8 mouse cellular contexts compared by ENCODE assay signal in genomic region chr4:135270476-135270875, GRCm38 (mm10). TPM values are rescaled to one million over a fixed set of nuclear protein-coding genes. Genes with fewer than 3 reads are reported as not detected.
DNase-seq lines count a peak whose midpoint lies in the region; ATAC-seq lines count a peak whose summit lies in the region.

No protein-coding gene starts in this region.

- intact Hi-C loops in gastrocnemius, postnatal 36 days (cut with DNase I), result loop anchor here (5.0 kb wide), 2 partner anchors 47 to 48 kb away; no protein-coding TSS in a partner anchor
- intact Hi-C loops in left cerebral cortex, postnatal 4 days (cut with DNase I), result loop anchor here (10.0 kb wide), 1 partner anchor 46 kb away; no protein-coding TSS in a partner anchor

- peak overlapping the region; percentile 61 for H3K4me2 ChIP-seq in lung, embryonic 15.5 days
- H3K4me2 ChIP-seq in forebrain, embryonic 11.5 days (ENCODE audit: low read depth, low read length, severe bottlenecking), result peak overlapping the region; percentile 59
- peak overlapping the region; percentile 64 for H3K4me2 ChIP-seq in limb, embryonic 12.5 days
- H3K4me2 ChIP-seq in neural tube, embryonic 15.5 days, result peak overlapping the region; percentile 79

- 0 out of 2 replicates have a peak overlapping the region, but pooled peaks have one; percentile 19 for H3K27ac ChIP-seq in lung, embryonic 15.5 days
- no peak overlapping the region for H3K27ac ChIP-seq in forebrain, embryonic 11.5 days (ENCODE audit: low read depth, low read length)
- H3K27ac ChIP-seq in limb, embryonic 12.5 days, result no peak overlapping the region; the same call in 1 of the 2 replicates
- no peak overlapping the region for H3K27ac ChIP-seq in neural tube, embryonic 15.5 days (replicated peaks)

- peak overlapping the region; percentile 96 for H3K4me3 ChIP-seq in lung, embryonic 15.5 days
- peak overlapping the region; percentile 92 for H3K4me3 ChIP-seq in forebrain, embryonic 11.5 days (ENCODE audit: low read depth, low read length)
- H3K4me3 ChIP-seq in limb, embryonic 12.5 days (replicated peaks), result peak overlapping the region; percentile 91
- peak overlapping the region; percentile 66 for H3K4me3 ChIP-seq in neural tube, embryonic 15.5 days (replicated peaks)

- ATAC-seq in lung, embryonic 15.5 days (ENCODE audit: borderline replicate concordance, extremely low read depth, low FRiP score, low TSS enrichment), result no peak
- ATAC-seq in forebrain, embryonic 11.5 days (replicated peaks; ENCODE audit: low FRiP score), result no peak
- no peak for ATAC-seq in limb, embryonic 12.5 days (ENCODE audit: insufficient number of reproducible peaks, insufficient read depth, low FRiP score, low TSS enrichment, low read depth)
- no peak for ATAC-seq in neural tube, embryonic 15.5 days (ENCODE audit: low FRiP score)

- H3K27me3 ChIP-seq in lung, embryonic 15.5 days, result no peaks in the 10 kb centered on the region
- H3K27me3 ChIP-seq in forebrain, embryonic 11.5 days (ENCODE audit: control insufficient read depth, insufficient read depth, low read length), result peaks cover 3% of the 10 kb centered on the region; the same call in 1 of the 2 replicates
- peaks cover 9% of the 10 kb centered on the region; the same call in 1 of the 2 replicates for H3K27me3 ChIP-seq in limb, embryonic 12.5 days
- H3K27me3 ChIP-seq in neural tube, embryonic 15.5 days (replicated peaks), result peaks cover 8% of the 10 kb centered on the region; the same call in 1 of the 2 replicates

- H3K36me3 ChIP-seq in lung, embryonic 15.5 days, result no peaks in the 10 kb centered on the region
- H3K36me3 ChIP-seq in forebrain, embryonic 11.5 days (ENCODE audit: control insufficient read depth, insufficient read depth, low read length), result no peaks in the 10 kb centered on the region
- peaks cover 5% of the 10 kb centered on the region for H3K36me3 ChIP-seq in limb, embryonic 12.5 days
- no peaks in the 10 kb centered on the region for H3K36me3 ChIP-seq in neural tube, embryonic 15.5 days

- H3K9me3 ChIP-seq in lung, embryonic 15.5 days, result no peaks in the 10 kb centered on the region
- no peaks in the 10 kb centered on the region for H3K9me3 ChIP-seq in forebrain, embryonic 11.5 days (ENCODE audit: control insufficient read depth, low read length)
- no peaks in the 10 kb centered on the region for H3K9me3 ChIP-seq in limb, embryonic 12.5 days
- no peaks in the 10 kb centered on the region for H3K9me3 ChIP-seq in neural tube, embryonic 15.5 days (replicated peaks)

- H3K4me1 ChIP-seq in lung, embryonic 15.5 days, result peaks cover 59% of the 10 kb centered on the region
- H3K4me1 ChIP-seq in forebrain, embryonic 11.5 days (replicated peaks; ENCODE audit: control insufficient read depth, insufficient read depth, low read length), result peaks cover 18% of the 10 kb centered on the region
- H3K4me1 ChIP-seq in limb, embryonic 12.5 days (replicated peaks), result peaks cover 52% of the 10 kb centered on the region
- H3K4me1 ChIP-seq in neural tube, embryonic 15.5 days, result peaks cover 53% of the 10 kb centered on the region

- DNase-seq in lung, postnatal 14 days, result no peak
- DNase-seq in forebrain, embryonic 11.5 days (ENCODE audit: low spot score), result no peak
- DNase-seq in gastrocnemius, postnatal 36 days, result no peak
- DNase-seq in natural killer cell, adult 2 months (ENCODE audit: low spot score in 2 of 2), result no peak
- DNase-seq in left cerebral cortex, postnatal 4 days, result no peak

- H3K9ac ChIP-seq in lung, embryonic 15.5 days, result no peak overlapping the region; the same call in 1 of the 2 replicates
- peak overlapping the region; percentile 95 for H3K9ac ChIP-seq in forebrain, embryonic 11.5 days (ENCODE audit: low read length)
- H3K9ac ChIP-seq in limb, embryonic 12.5 days (replicated peaks), result peak overlapping the region; percentile 96
- H3K9ac ChIP-seq in neural tube, embryonic 15.5 days (replicated peaks), result no peak overlapping the region

- WGBS in lung, embryonic 15.5 days, result 33% methylated on average over 8 of the region's 8 CpGs
- WGBS in forebrain, embryonic 11.5 days, result 53% methylated on average over 8 of the region's 8 CpGs
- WGBS in limb, embryonic 12.5 days, result 39% methylated on average over 8 of the region's 8 CpGs
- WGBS in neural tube, embryonic 15.5 days, result 64% methylated on average over 8 of the region's 8 CpGs

RNA-seq across cellular contexts. Expression of gene Clic4, which starts 2.1 kb away (rescaled TPM):
- polyA plus RNA-seq in lung, embryonic 15.5 days (2015; fragmentation: Nextera tagmentation; extraction: Ambion mirVana), result 181 and 185 TPM in 2 replicates
- 194 and 195 TPM in 2 replicates for polyA plus RNA-seq in forebrain, embryonic 11.5 days (2014; fragmentation: Nextera tagmentation; extraction: Ambion mirVana)
- 191 and 199 TPM in 2 replicates for polyA plus RNA-seq in limb, embryonic 12.5 days (2016; fragmentation: Nextera tagmentation; extraction: Ambion mirVana)
- polyA plus RNA-seq in neural tube, embryonic 15.5 days (2015; fragmentation: Nextera tagmentation; extraction: Ambion mirVana), result 45.3 and 62.7 TPM in 2 replicates
- 10 to 100 TPM; 22.4 to 24.3 TPM for total RNA-seq in gastrocnemius, postnatal 36 days (2021)
- total RNA-seq in left cerebral cortex, postnatal 4 days (2021), result 10 to 100 TPM; 27.6 to 27.8 TPM

Comparison
In these comparisons a context has a peak if more than half of its experiments do, and no peak if none do; other contexts are left out.
1. H3K9ac ChIP-seq: peak in forebrain, embryonic 11.5 days (single experiment) and limb, embryonic 12.5 days (single experiment); none in lung, embryonic 15.5 days (single experiment) and neural tube, embryonic 15.5 days (single experiment).
2. Peak in every context shown above with its lines, with median percentiles within 50 percentile points of each other: H3K4me2 ChIP-seq and H3K4me3 ChIP-seq.